Mouse (Mus musculus) lung, postnatal 25 days (tissue): ENCODE data around the gene Gm3045.

Experiments used
- DNase-seq: peaks from one replicate; pipeline ENCODE4 v3.0.0; 2022; ENCODE audit warnings: low spot score

The Gm3045 gene

GRCm38 (mm10) chr13:56438211-56439075, 12.0 kb downstream of the Gm3045 start, which contains the start of gene Slc25a48:
Gene Slc25a48 (plus strand): TSS chr13:56438355.
- peak; percentile 23 for DNase-seq

- DNase-seq: no peak
Measured at GRCm38 (mm10) chr13:56443411-56443810, 17.0 kb downstream of the Gm3045 start.

- DNase-seq: no peak
Measured at GRCm38 (mm10) chr13:56444112-56444511, 17.7 kb downstream of the Gm3045 start.

- no peak for DNase-seq
Measured at GRCm38 (mm10) chr13:56444996-56445395, 18.6 kb downstream of the Gm3045 start.

- no peak for DNase-seq
Measured at GRCm38 (mm10) chr13:56449239-56450030, 23.0 kb downstream of the Gm3045 start.

GRCm38 (mm10) chr13:56450035-56450434, 23.6 kb downstream of the Gm3045 start:
- no peak for DNase-seq

GRCm38 (mm10) chr13:56458001-56458400, 31.6 kb downstream of the Gm3045 start:
- DNase-seq: no peak

GRCm38 (mm10) chr13:56461460-56461859, 35.1 kb downstream of the Gm3045 start:
- DNase-seq: no peak

- no peak for DNase-seq
Measured at GRCm38 (mm10) chr13:56462791-56463190, 36.4 kb downstream of the Gm3045 start.

GRCm38 (mm10) chr13:56463261-56463660, 36.9 kb downstream of the Gm3045 start:
- no peak for DNase-seq

GRCm38 (mm10) chr13:56463750-56464149, 37.4 kb downstream of the Gm3045 start:
- no peak for DNase-seq

GRCm38 (mm10) chr13:56467786-56468185, 41.4 kb downstream of the Gm3045 start:
- DNase-seq: no peak

GRCm38 (mm10) chr13:56468536-56468935, 42.1 kb downstream of the Gm3045 start:
- no peak for DNase-seq

- DNase-seq: no peak
Measured at GRCm38 (mm10) chr13:56471211-56471610, 44.8 kb downstream of the Gm3045 start.

- peak; percentile 54 for DNase-seq
Measured at GRCm38 (mm10) chr13:56471951-56472350, 45.6 kb downstream of the Gm3045 start.

GRCm38 (mm10) chr13:56472661-56473060, 46.3 kb downstream of the Gm3045 start:
- DNase-seq: no peak

GRCm38 (mm10) chr13:56475363-56475762, 49.0 kb downstream of the Gm3045 start:
- peak; percentile 63 for DNase-seq

- peak; percentile 32 for DNase-seq
Measured at GRCm38 (mm10) chr13:56476790-56477189, 50.4 kb downstream of the Gm3045 start.

- peak; percentile 17 for DNase-seq
Measured at GRCm38 (mm10) chr13:56477271-56477670, 50.9 kb downstream of the Gm3045 start.

GRCm38 (mm10) chr13:56478027-56478426, 51.6 kb downstream of the Gm3045 start:
- DNase-seq: no peak

- no peak for DNase-seq
Measured at GRCm38 (mm10) chr13:56482146-56482545, 55.8 kb downstream of the Gm3045 start, which contains the start of gene Il9. Gene Il9 (minus strand): TSS chr13:56482246.
